Mouse (Mus musculus): Measurements from ENCODE around the gene Grip2.
A peak's percentile ranks its signal among the peaks of the same experiment; 100 is the strongest.

Gene Grip2

GRCm38 (mm10) chr6:91795640-91796039, 31.4 kb downstream of the Grip2 start:
- no peak for DNase-seq

GRCm38 (mm10) chr6:91788311-91788798, 38.7 kb downstream of the Grip2 start:
- no peak for DNase-seq

GRCm38 (mm10) chr6:91785018-91785417, 42.0 kb downstream of the Grip2 start:
- DNase-seq: no peak

- DNase-seq: no peak
Observed at GRCm38 (mm10) chr6:91779206-91779605, 47.8 kb downstream of the Grip2 start.

- DNase-seq: peak; percentile 50 to 60
Observed at GRCm38 (mm10) chr6:91776543-91776942, 50.5 kb downstream of the Grip2 start.

- no peak for DNase-seq
Observed at GRCm38 (mm10) chr6:91773951-91774350, 53.1 kb downstream of the Grip2 start.

DNA sequence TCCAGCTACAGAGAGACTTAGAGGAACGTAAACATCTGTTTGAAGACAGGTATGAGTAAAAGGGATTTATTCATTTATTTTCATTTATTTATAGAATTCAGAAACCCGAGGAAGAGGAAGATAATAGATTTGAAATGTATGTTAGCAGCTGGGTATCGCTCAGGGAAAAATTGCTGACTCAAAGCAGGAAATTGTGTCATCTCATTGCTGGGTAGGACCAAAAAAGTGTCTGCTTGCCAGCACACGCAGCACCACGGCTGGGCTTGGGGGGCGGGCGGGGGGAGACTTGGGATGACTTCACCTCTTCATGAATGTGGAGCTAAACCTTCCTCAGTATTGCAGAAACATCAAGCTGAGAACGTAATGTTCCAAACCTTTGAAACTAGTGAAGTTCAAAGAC, 59.5 kb downstream of the Grip2 start:
- no peak for DNase-seq

- DNase-seq: no peak
Observed at GRCm38 (mm10) chr6:91762051-91762742, 64.9 kb downstream of the Grip2 start.

DNA sequence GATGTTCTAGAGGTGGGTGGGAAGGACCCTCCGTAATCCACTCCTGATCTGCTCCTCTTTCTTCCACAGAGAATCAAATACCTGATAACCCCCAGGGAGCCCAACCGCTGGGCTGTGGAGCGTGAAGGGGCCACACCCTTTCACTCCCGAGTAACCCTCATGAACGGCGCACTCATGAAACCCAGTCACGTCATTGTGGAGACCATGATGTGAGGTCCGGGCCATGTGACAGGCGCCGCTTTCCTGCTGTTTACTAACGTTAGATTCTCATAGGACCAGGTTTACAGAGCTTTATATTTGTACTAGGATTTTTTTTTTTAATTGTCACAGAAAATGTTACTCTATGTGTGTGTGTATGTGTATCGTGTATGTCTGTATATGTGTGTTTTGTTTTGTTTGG, 72.2 kb downstream of the Grip2 start:
- no peak for DNase-seq

DNA sequence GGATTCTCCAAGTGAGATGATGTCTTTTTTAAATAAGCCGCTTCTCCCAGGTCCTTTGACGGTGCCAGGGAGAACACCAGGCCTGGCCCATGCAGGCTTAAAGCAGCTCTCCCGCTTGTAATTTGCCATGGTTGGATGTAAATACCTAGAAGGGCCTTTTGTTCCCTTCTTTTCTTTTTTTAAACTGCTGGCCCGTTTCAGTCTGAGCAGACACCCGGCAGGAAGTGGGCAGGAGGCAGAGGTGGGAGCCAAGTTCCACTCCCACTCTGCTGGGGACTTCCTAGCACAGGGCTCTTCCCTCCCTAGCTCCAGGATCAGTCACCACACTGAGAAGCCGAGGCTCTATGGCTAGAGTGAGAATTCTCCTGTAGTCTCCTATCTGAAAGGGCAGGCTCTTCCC, 73.0 kb downstream of the Grip2 start:
- no peak for DNase-seq

- DNase-seq: no peak
Observed at GRCm38 (mm10) chr6:91752884-91753283, 74.2 kb downstream of the Grip2 start.

DNA sequence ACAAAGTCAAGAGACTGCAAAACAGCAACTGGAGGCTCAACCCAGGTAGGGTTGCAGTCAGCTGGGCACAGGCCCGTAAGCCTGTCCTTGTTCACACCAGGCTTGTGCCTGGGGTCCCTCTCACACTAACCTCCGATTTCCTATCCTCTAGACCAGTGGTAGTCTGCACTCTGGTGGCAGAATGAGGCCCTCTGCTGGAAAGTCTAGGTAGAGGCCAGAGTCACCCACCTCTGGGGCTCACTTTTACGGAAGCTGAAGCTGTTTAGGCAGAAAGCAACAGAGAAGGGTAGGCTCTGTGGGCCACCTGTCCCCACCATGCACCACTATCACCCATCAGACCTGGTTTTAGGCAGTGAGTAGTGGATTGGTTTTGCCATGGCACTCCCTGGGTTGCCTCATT, 76.1 kb downstream of the Grip2 start:
- peak in 1 of 2 experiments; percentile 18 for DNase-seq

DNA sequence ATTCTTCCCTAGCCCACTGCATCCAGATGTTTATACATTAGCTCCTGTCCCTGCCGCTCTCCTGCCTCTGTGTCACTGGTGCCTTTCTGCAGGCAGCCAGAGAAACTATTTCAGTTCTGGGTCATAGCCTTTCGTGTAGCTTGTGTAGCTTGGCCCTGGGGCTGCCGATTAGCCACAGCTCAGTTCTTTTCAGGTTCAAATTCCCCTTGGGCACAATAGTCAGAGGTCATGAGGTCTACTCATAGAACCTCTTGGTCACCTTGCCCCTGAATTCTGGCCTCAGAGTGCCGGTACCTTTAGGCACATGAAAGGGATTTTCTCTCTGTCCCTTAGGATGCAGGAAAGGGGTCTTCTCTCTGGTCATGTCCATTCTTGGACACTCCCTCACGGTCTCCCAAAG, 80.3 kb downstream of the Grip2 start:
- DNase-seq: no peak

DNA sequence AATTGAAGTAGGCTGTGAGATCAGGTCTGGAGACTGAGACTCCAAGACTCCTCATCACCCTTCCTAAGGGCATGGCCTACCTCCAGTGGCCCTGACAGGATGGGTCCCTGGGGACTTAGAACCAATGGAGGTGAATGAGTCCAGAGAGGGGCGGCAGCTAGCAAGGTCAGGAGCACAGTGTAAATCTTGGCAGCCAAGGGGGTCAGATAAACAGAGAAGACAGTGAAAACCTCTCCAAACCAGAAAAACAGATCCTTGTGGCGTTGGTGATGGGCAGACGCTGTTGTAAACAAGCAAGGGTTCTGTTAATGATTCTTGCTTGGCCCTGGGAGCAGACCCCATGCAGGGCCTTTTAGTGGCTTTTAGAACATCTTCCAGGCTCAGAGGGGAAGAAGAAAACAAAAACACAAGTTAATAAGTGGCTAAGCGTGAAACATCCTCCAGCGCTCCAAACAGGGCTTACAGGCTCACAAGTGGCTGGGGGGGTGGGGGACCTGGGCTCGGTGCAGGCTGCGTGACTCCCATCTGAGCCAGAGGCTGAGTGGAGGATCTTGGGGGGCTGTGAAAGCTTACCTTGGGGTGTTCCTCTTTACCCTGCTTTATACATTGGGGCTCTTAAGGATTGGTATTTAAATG, 81.0 kb downstream of the Grip2 start:
- DNase-seq: no peak

DNA sequence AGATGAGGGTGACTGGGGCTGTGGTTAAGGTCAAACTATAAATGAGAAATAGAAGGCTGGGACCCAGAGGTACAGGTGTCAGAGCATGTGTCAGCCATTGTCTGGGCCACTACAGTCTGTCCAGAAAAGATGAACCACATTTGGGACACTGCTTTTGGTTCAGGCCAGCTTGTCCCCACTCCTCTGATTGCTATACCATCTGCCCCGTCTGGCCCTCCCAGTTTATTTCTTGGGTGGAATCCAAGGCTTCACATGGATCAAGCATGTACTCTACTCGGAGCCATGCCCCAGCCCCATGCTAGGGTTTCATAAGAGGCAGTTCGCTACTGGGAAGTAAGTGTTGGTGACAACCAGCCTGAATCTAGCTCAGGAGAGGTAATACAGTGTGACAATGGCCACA, 81.8 kb downstream of the Grip2 start:
- no peak for DNase-seq

DNA sequence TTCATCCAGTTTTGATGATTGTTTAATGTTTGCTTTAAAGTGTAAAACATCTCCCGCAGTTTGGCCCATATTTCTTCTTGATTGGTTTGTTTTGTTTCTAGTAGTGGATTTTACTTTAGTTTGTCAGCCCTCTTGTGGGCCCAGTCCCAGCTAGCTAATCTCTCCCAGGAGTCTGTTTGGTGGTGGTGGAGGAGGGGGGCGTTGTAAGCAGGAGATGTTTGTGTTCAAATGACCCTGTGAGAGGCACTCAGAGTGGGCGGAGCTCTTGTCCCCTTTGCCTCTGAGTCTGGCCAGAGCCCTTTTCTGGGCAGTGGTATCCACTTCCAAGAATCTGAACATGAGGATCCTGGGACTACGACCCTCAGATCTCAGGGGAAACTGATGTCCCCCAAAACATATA, 83.2 kb downstream of the Grip2 start:
- no peak for DNase-seq

DNA sequence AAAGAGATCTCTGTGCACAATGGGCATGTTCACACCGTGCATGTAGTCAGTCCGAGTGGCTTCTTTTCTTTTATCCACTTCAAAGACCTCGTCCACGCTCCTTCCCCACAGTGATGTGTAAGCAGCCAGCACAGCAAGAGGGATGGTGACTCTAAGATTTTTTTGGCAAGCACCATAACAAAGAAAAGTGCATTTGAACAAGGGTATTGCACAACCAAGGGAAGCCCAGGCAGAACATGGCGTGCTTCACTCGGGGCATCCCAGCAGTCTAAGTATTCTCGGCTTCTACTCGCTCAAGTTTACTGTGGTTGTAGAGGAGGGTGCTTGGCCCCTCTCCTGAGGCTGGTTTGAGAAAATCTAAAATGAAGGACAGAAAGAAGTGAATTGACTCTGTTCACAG, 84.1 kb downstream of the Grip2 start:
- no peak for DNase-seq

DNA sequence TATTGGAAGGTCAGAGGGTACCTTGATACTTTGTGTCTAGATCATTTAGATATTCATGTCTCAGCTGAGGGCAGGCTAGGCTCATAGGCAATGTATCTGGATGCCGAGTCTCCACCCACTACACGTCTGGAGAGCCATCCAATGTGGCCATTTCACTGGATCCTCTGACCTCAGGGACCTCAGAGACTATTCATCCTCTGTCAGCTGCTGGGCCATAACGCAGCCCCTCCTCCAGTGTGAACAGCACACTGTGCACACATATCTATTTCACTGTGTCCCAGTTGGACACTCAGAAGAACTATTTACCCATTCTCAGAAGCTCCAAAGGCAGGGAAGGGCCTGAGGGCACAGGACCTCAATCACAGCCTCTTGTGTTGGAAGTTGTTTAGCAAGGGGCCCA, 84.6 kb downstream of the Grip2 start:
- no peak for DNase-seq

DNA sequence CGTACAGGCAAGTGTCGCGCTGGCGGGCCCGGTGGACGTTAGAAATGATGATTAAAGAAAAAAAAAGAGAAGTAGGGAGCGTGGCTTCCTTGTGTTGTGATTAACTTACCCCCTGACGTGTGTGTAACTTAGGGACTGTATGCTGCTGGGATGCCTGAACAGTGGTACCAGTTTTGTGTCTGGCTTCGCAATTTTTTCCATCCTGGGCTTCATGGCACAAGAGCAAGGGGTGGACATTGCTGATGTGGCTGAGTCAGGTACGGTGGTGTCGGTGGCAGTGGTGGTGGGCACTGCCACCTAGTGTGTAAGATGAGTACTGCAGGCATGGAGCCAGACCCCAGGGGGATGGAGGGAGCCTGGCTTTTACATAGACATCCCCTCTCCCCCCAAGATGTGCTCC, 86.0 kb downstream of the Grip2 start:
- DNase-seq: peak; percentile 58 to 59

- DNase-seq: no peak
Observed at GRCm38 (mm10) chr6:91738058-91738457, 89.0 kb downstream of the Grip2 start.

DNA sequence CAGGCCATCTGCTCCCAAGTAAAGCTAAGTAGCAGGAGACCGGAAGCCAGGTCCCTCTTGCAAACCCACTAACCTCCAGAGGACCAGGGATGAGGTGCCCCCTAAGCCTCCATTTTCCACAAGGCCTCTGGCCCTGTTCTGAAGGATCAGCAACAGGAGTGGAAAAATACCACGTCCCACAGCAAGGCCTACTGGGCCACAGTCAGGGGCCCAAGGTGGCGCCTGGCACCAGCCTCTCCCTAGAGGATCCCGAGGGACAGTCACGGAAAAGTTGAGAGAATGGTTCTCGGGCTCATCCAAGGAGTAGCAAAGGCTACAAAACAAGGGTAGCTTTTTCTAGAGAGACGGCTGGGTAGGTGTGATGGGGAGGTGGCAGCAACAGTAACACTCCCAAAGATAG, 89.6 kb downstream of the Grip2 start:
- no peak for DNase-seq

- DNase-seq: no peak
Observed at GRCm38 (mm10) chr6:91736471-91736870, 90.6 kb downstream of the Grip2 start.

- no peak for DNase-seq
Observed at GRCm38 (mm10) chr6:91732138-91732537, 94.9 kb downstream of the Grip2 start.

GRCm38 (mm10) chr6:91729677-91730127, 97.3 kb downstream of the Grip2 start:
- peak in 1 of 2 experiments; percentile 15 for DNase-seq

All from cerebellum, postnatal 36 days (tissue).